Mouse (Mus musculus): ENCODE results near the gene Tcte2. TPM values are rescaled to one million over a fixed set of nuclear protein-coding genes. Genes with fewer than 3 reads are reported as not detected.

Gene Tcte2
- polyA plus RNA-seq, 1 experiment, result 0.60 TPM

DNA sequence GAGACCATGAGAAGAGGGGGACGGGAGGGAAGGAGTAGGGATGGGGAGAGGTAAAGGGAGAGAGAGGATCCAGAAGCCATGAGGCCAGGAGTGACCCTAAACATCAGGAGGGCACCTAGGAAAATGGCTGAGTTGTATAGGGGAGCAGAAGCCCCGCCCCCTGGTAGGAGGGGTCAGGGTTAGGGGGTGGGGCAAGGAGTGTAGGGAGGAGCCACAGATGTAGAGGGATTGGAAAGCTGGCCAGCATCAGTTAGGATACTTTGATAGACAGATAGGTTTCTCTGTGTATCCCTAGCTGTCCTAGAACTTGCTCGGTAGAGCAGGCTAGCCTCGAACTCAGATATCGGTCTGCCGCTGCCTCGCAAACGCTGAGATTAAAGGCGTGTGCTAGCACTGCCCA lies 13.9 kb downstream of the Tcte2 start:
- TF ChIP-seq POLR2A (IDR thresholded peaks at IDR 0.05; ENCODE audit: borderline replicate concordance, low read depth, low read length), result no peak
- no peak for TF ChIP-seq CTCF (IDR thresholded peaks at IDR 0.05; ENCODE audit: low read depth, low read length)
- peaks cover 25% of the 10 kb centered on the region for H3K4me1 ChIP-seq (ENCODE audit: control insufficient read depth, insufficient read depth, low read length)
- no peak overlapping the region for H3K4me3 ChIP-seq (ENCODE audit: insufficient read depth, low read length)
- H3K27ac ChIP-seq (ENCODE audit: insufficient read depth, low read depth, low read length), result no peak overlapping the region

DNA sequence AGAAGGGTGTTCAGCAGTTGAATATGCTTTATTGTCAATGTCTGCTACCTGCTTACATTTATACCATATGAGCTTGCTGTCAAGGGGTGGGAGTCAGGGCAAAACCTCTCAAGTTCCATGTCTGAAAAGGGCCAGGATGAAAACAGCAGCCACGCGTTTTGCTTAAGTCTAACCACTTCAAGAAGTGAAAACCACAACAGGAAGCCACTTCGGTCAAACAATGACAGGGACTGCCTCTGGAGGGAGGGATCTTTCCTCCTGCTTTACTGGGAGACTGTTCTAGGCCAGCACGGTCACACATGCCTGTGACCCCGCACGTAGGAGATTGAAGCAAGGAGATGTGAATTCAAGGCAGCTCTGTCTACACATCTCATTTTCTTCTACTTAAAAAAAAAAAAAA lies 15.3 kb downstream of the Tcte2 start:
- H3K4me1 ChIP-seq (ENCODE audit: control insufficient read depth, insufficient read depth, low read length), result peaks cover 38% of the 10 kb centered on the region
- H3K4me3 ChIP-seq (ENCODE audit: insufficient read depth, low read length), result no peak overlapping the region
- TF ChIP-seq POLR2A (IDR thresholded peaks at IDR 0.05; ENCODE audit: borderline replicate concordance, low read depth, low read length), result no peak
- no peak for TF ChIP-seq CTCF (IDR thresholded peaks at IDR 0.05; ENCODE audit: low read depth, low read length)
- no peak overlapping the region for H3K27ac ChIP-seq (ENCODE audit: insufficient read depth, low read depth, low read length)

DNA sequence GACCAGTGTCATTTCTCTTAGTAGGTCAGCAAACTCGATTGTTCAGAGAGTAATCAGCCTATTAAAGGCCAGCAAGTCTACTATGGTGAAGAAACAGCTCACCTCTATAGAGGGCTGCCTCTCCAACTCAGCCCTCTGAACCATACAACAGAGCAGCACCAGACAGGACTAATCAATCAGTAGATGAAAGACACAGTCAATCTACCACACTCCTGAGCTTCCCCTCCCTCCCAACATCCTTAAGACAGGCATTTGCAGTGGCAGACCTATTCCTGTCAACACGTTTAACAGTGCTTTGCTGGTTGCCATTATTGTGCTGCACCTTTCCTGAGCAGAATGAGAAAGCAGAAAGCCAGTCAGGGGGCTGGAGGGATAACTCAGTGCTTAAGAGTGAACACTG lies 16.3 kb downstream of the Tcte2 start:
- Histone ChIP-seq H3K4me1 (ENCODE audit: control insufficient read depth, insufficient read depth, low read length) (peaks cover 46% of the 10 kb centered on the region), H3K4me3 (ENCODE audit: insufficient read depth, low read length) (no peak overlapping the region), H3K27ac (ENCODE audit: insufficient read depth, low read depth, low read length) (no peak overlapping the region)
- TF ChIP-seq CTCF (IDR thresholded peaks at IDR 0.05; ENCODE audit: low read depth, low read length), result no peak
- no peak for TF ChIP-seq POLR2A (IDR thresholded peaks at IDR 0.05; ENCODE audit: borderline replicate concordance, low read depth, low read length)

DNA sequence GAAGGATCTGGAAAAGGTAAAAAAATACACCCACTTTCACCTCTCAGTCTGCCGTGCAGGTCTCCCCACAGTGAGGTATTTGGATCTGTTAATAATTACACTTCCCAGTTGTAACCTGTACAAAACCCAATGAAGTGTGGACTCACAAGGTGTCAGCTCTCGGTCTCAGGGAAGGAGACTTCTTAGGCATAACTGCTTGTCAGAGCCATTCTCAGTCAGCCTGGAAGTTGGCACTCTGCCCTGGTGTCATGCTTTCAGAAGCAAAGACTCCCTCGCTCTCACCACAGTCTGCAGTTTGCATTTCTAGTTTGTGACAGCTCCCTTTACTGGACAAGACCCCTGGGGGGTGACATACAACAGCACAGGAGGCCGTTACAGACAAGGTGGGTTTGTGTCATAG lies 16.8 kb downstream of the Tcte2 start:
- no peak for TF ChIP-seq POLR2A (IDR thresholded peaks at IDR 0.05; ENCODE audit: borderline replicate concordance, low read depth, low read length)
- TF ChIP-seq CTCF (IDR thresholded peaks at IDR 0.05; ENCODE audit: low read depth, low read length), result no peak

DNA sequence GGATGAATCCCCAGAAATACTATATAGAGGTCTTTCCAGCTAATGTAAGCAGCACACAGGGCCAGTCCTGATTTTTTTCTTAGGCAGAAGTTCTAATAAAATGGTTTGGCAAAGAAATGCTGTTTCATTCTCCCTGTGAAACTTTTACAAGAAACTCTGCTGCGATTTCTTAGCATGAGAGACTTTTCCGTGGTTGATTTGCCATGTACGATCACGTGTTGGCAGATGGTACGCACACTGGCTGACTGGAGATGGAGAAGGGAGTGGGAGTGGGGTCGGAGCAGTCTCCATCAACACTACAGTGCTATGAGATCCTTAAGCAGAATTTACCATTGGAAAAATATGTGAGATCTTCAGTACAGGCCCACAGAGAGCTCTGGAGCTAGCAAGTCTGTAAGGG lies 17.4 kb downstream of the Tcte2 start:
- H3K4me1 ChIP-seq (ENCODE audit: control insufficient read depth, insufficient read depth, low read length), result peaks cover 52% of the 10 kb centered on the region

More for the DNA sequence above, 16.8 kb downstream of the Tcte2 start:
- Histone ChIP-seq H3K4me1 (ENCODE audit: control insufficient read depth, insufficient read depth, low read length) (peaks cover 50% of the 10 kb centered on the region), H3K27ac (ENCODE audit: insufficient read depth, low read depth, low read length) (no peak overlapping the region), H3K4me3 (ENCODE audit: insufficient read depth, low read length) (no peak overlapping the region)

DNA sequence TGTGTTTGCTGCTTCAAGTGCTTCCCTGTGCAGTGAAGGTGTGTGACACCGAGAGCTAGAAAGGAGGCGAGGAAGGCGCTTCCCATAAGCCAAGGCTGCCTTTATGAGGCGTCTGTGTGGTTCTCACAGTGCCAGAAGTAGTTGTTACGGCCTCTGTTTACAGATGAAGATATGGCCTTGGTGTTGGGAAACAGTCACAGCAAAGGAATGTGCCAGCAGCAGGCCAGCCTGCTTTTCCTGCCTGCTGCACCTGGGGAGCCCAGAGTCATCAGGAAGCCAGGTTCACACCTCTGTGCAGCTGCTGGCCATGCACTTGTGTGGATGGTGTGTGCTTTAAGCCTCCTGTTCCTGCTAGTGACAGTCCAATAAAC lies 17.9 kb downstream of the Tcte2 start:
- peaks cover 56% of the 10 kb centered on the region for H3K4me1 ChIP-seq (ENCODE audit: control insufficient read depth, insufficient read depth, low read length)
- TF ChIP-seq POLR2A (IDR thresholded peaks at IDR 0.05; ENCODE audit: borderline replicate concordance, low read depth, low read length) (no peak), CTCF (IDR thresholded peaks at IDR 0.05; ENCODE audit: low read depth, low read length) (no peak)
- no peak overlapping the region for H3K4me3 ChIP-seq (ENCODE audit: insufficient read depth, low read length)
- H3K27ac ChIP-seq (ENCODE audit: insufficient read depth, low read depth, low read length), result no peak overlapping the region

More for the DNA sequence above, 17.4 kb downstream of the Tcte2 start:
- TF ChIP-seq CTCF (IDR thresholded peaks at IDR 0.05; ENCODE audit: low read depth, low read length) (no peak), POLR2A (IDR thresholded peaks at IDR 0.05; ENCODE audit: borderline replicate concordance, low read depth, low read length) (no peak)
- H3K27ac ChIP-seq (ENCODE audit: insufficient read depth, low read depth, low read length), result no peak overlapping the region
- H3K4me3 ChIP-seq (ENCODE audit: insufficient read depth, low read length), result no peak overlapping the region

DNA sequence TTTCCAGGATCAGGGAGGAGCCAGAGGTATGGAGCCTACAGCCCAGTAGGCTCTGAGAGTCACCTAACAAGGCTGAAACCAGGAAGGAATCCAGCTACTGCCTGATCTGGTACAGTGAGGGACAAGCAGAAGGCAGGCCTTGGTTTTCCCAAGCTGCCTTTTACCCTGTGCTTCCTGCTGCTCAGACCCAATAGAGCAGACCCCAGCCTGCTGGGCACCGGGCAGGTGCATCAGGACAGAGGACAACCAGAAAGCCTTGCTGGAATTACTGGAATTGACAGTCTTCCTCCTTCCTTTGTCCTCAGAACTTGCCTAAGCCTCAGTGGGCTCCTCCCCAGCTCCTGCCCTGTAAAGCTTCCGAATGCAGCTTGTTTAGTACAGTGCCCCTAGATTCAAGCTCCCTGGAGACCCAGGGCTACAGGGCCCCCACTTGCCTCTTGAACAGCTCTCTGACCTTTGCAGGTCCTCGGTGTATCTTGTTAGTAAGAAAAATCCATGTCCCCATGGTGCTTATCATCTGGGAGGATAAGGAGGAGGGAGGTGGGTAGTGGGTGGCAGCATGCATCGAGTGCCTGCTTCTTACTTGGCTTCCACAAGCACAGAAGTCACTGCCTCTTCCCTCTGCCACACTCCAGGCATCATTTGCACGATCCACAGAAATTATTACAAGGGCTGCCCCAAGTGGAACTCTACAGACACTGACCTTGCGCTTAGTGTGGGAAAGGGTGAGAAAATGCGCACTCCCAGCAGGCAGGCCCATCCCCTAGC lies 18.5 kb downstream of the Tcte2 start:
- Histone ChIP-seq H3K4me3 (ENCODE audit: insufficient read depth, low read length) (no peak overlapping the region), H3K4me1 (ENCODE audit: control insufficient read depth, insufficient read depth, low read length) (peaks cover 61% of the 10 kb centered on the region), H3K27ac (ENCODE audit: insufficient read depth, low read depth, low read length) (no peak overlapping the region)
- TF ChIP-seq CTCF (IDR thresholded peaks at IDR 0.05; ENCODE audit: low read depth, low read length), result no peak
- TF ChIP-seq POLR2A (IDR thresholded peaks at IDR 0.05; ENCODE audit: borderline replicate concordance, low read depth, low read length), result no peak

DNA sequence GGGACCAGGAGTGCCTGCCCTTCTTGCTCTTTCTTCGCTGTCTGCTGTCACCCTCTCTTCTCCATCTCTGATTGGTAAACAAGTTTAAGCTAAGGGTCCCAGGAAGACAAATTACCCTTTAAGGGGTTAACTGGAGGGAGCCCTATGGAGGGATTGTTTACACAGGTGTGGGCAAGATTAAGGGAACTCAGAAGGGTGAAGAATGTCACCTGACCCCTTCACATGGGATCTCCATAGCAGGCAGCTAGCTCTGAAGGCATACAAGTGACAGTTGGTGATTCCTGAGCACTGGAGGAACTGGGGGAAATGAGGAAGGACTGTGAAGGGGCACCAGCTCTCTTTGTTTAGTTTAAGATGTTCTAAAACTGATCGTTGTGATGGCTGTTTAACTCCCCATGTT lies 19.3 kb downstream of the Tcte2 start:
- peaks cover 67% of the 10 kb centered on the region for H3K4me1 ChIP-seq (ENCODE audit: control insufficient read depth, insufficient read depth, low read length)
- H3K27ac ChIP-seq (ENCODE audit: insufficient read depth, low read depth, low read length), result no peak overlapping the region
- H3K4me3 ChIP-seq (ENCODE audit: insufficient read depth, low read length), result no peak overlapping the region
- TF ChIP-seq POLR2A (IDR thresholded peaks at IDR 0.05; ENCODE audit: borderline replicate concordance, low read depth, low read length) (no peak), CTCF (IDR thresholded peaks at IDR 0.05; ENCODE audit: low read depth, low read length) (no peak)

DNA sequence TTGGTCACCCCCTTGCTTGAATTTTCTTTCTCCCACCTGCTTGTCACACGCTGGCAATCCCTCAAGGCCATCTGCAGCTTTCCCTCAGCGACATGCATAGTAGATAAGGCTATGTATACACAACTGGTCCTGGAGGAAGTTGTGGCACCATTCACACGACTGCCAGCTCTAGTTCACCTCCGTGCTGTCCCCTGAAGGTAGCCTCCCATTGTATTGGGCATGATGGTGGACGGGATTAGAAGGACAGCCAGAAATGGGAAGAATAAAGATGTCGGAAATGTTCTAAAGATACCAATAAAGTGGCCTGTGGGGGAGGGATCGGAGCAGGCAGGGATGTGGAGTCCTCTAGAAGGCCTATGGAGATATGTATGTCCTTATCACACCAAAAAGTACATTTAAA lies 20.0 kb downstream of the Tcte2 start:
- Histone ChIP-seq H3K27ac (ENCODE audit: insufficient read depth, low read depth, low read length) (no peak overlapping the region), H3K4me3 (ENCODE audit: insufficient read depth, low read length) (no peak overlapping the region), H3K4me1 (ENCODE audit: control insufficient read depth, insufficient read depth, low read length) (peaks cover 64% of the 10 kb centered on the region)
- no peak for TF ChIP-seq POLR2A (IDR thresholded peaks at IDR 0.05; ENCODE audit: borderline replicate concordance, low read depth, low read length)
- no peak for TF ChIP-seq CTCF (IDR thresholded peaks at IDR 0.05; ENCODE audit: low read depth, low read length)

DNA sequence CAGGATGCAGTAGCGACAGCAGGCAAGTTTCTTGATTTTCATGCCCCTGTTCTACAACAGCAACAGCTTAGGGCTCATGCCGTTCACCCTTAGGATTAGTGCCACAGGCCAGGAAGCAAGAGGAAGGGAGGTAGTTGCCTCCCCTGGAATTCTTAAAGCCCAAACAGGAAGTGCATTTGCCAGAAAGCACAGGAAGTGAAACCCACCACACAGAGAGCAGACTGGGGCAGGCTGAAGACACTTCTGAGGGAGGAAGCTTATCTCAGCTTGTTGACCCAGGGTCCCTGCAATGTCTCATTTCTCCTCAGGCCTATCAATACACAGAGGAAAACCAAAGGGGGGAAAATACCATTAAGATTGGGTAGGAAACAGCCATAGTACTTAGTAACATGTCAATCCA lies 20.8 kb downstream of the Tcte2 start:
- TF ChIP-seq POLR2A (IDR thresholded peaks at IDR 0.05; ENCODE audit: borderline replicate concordance, low read depth, low read length), result no peak
- no peak overlapping the region for H3K4me3 ChIP-seq (ENCODE audit: insufficient read depth, low read length)
- peaks cover 57% of the 10 kb centered on the region for H3K4me1 ChIP-seq (ENCODE audit: control insufficient read depth, insufficient read depth, low read length)
- peak overlapping the region; percentile 33 for H3K27ac ChIP-seq (ENCODE audit: insufficient read depth, low read depth, low read length)
